Mouse (Mus musculus): ENCODE data around the gene Pglyrp1.
"Not testable (repeated sequence)": the region's sequence is repeated elsewhere in the genome, so short reads cannot be mapped to it uniquely, and the experiment has no call there.

Pglyrp1 gene

DNA sequence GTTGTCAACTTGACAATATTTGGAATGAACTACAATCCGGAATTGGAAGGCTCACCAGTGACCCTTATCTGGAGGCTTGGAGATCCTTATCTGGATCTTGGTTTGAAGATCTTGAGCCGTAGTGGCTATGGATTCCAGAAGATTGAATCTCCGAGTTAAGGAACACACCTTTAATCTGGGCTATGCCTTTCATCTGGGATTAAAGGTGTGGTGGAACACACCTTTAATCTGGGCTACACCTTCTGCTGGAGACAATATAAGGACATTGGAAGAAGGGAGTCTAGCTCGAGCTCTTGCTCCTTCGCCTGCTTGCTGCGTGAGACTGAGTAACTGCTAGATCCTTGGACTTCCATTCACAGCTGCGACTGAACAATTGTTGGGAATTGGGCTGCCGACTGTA, at the start of gene Pglyrp1:
Gene Pglyrp1 (plus strand): TSS at position 301 of the 400 bp plus-strand sequence.
- not testable (repeated sequence) for DNase-seq (ENCODE audit: low spot score)

DNA sequence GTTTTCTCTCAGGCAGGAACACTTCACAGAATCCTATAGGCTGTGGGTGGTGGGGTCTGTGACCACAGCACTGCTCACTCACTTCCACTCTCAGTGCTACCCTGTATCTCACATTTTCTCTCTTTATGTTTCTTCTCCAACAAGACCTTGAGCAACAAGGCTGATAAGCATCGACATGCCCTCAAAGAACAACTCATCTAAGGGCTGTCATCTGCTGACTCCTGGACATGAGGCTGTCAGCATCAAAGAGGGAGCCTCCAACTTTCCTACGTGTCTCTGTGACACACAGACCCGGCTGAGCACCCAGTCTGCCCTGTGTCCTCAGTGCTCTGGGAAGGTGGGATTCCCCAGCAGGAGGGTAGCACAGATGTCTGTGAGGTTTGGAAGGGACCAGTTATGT, 49.6 kb upstream of the Pglyrp1 start, which contains the start of gene Psg17:
Gene Psg17 (minus strand): TSS at position 101 of the 400 bp plus-strand sequence.
- no peak for DNase-seq (ENCODE audit: low spot score)

DNA sequence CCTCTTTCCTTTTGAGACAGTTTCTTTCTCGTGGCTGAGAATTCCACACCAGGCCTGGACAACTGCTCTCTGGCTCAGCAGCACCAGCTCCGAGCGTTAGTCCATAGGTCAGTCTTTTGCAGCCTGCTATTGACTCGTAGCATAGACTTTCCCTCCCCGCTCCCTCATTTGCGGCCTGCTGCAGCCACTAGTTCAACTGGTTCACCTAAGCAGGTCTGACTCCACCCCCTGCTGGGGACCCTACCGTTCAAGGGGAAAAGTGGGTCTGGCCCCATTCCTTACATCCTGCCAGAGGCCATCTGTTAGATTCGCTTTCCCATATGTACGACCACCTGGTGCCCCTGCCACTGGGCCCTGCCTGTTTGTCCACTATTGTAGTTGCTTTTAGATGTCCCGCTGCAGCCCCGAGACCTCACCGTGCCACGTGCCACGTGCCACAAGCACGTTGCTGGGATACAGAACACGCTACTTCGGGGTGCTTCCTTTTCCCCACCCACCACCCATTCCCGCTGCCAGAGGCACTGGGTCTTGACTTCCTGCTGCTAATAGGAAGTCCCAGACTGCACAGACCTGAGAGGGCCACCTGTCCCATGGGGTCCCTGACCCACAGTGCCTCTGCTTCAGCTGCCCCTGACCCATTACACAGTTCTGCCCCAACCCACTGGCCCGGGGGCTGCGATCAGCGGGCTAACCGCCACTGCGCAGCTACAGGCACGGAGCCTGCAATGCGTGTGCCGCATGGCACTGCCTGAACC, 43.2 kb upstream of the Pglyrp1 start:
- no peak for DNase-seq (ENCODE audit: low spot score)

DNA sequence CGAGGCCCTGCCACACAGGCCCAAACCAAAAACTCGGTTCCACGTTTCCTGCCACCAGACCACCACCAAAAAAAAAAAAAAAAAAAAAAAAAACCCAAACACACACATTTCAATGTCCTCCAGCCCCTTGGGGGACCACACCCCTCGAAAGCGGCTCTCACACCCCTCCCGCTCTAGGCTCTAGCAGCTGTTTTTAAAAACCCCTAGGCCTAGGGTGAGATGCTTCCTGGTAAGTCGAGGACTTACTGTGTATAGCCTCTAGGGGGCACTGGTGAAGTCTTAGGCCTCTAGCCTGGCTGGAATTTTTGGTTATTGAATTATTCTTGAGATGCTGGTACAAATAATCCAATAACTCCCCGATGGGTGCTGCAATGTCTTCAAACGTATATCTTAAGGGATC, 42.5 kb upstream of the Pglyrp1 start:
- DNase-seq (ENCODE audit: low spot score), result no peak

DNA sequence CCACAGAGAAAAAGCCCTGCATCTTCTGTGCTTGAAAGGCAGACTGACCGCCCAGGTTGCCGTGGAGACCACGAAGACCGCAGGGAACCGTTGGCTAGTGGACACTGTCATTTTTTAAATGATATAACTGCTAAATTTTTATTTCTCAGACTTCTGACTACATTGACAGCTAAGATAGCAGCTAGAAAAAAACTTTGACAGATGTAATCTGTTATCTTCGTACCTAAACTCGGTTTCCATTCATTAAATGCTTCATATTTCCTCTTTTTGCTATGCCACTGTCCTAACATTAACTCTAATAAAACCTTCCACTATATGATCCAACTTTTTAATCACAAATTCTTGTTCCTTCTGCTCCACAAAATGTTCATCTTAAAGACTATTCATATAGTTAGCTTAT, 41.6 kb upstream of the Pglyrp1 start:
- no peak for DNase-seq (ENCODE audit: low spot score)

DNA sequence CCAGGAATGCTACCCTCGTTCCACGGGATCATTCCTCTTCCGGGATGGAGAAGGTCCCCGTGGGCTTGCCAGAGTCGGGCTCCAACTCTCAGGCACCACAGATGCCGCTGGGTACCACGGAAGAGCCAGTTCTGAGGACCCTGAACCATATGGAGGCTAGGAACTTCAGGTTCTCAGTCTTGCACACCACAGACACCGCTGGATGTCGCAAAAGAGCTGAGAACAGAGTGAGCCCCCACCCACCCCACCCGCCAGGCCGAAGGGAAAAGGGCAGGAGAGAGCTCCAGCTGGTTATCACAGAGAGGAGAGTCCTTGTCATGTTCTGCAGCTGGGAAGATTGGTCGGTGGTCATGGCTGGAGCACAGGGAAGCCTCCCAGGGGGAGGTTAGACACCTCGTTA, 38.8 kb upstream of the Pglyrp1 start:
- no peak for DNase-seq (ENCODE audit: low spot score)

DNA sequence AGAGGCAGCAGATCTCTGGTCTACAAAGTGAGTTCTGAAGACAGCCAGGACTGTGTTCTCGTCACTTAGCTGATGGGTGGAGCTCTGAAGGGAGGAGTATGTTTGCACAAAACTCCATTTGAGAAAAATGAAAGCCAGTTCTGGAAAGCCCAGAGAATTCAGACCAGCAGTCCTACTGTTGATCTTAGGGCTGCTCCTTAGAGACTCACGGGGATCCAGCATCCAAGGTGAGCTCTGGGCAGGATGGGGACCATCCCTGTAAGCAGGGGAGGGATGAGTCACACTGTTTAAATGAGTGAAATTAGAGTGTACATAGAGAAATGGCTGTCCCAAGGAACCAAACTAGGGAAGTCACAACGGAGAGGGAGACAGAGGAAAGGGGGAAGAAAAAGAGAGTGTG, 31.3 kb upstream of the Pglyrp1 start, which contains the start of gene Mill2:
Gene Mill2 (plus strand): TSS at position 102 of the 400 bp plus-strand sequence.
- no peak for DNase-seq (ENCODE audit: low spot score)

DNA sequence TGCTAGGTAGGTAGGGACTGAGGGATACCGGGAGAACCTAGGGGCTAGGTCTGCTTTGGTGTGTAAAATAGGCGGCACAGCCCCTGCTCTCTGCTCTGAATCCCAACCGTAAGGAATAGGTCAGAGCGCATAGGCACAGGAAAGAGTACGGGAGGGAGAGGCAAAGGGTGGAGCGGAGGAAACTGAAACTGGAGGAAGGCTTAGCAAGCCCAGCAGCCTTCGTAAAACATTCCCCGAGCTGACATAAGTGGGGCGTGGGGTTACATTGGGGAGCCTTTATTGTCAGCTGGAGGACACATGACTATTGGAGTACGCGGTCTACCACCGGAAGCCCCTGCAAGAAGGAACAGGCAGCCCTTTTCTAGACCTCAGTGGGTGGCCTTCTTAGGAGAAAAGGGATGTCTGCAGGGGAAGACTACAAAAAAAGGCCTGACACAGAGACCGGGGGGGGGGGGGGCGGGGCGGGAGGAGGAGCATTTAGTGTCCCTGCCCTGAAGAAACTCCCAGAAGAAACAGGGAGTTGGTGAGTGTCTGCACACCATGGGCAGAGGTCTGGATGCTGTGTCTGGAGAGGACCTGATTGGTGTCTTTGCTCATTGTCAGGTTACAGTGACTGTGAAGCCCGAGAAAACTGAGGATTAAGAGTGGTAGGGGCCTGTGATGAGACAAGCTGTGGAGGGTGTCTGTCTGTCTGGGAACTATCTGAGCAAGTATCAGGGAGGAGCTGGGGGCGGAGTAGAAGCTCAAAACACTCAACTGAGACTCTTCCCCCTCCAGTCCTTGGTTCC, 30.6 kb upstream of the Pglyrp1 start:
- no peak for DNase-seq (ENCODE audit: low spot score)

DNA sequence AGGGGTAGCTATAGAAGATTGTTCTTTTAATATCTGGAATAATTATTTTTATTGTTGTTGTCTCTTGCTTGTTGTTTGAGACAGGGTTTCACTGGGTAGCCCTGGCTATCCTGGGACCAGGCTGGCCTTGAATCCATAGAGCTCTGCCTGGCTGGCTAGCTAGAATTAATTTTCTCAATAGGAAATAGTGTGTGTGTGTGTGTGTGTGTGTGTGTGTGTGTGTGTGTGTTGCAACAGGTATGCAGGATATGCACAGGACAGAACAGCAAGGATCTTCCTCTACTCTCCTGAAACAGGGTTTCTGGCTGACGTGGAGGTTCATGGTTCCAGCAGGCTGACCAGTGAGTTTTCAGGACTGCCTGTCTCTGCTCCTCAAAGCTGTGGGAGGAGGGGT, 30.0 kb upstream of the Pglyrp1 start:
- no peak for DNase-seq (ENCODE audit: low spot score)

DNA sequence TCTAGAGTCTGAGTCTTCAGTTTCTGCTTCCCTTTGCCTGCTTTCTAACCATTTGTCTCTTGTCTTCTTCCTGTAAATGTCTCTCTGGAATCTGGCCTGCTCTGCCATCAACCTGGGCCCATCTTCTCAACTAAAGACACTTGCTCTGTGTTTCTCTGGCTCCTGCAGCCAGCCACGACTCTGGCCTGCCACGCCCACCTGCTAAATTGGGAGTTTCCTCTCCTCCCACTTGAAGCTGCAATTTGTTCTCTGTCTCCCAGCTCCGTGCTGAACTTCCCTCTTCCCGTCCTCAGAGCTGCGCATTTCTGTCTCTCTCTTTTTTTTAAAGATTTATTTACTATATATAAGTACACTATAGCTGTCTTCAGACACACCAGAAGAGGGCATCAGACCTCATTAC, 26.3 kb upstream of the Pglyrp1 start:
- DNase-seq (ENCODE audit: low spot score), result no peak

DNA sequence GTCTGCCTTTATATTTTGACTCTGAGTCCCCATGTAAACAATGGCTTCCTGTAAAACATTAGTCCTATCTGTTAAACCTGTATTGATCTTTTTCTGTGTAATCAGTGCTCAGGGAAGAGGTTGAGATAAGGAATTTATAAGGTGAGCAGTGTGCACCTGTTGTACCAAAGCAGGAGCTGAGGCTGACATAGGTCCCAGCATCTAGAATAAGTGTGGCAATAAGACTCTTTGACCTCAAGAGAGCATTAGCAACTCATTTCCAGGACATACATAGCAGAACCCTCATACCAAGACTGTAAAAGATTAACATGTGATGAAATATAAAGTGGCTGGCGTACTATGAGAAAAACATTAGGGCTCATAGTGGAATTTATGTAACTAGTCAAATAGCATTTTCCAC, 22.7 kb upstream of the Pglyrp1 start:
- no peak for DNase-seq (ENCODE audit: low spot score)

DNA sequence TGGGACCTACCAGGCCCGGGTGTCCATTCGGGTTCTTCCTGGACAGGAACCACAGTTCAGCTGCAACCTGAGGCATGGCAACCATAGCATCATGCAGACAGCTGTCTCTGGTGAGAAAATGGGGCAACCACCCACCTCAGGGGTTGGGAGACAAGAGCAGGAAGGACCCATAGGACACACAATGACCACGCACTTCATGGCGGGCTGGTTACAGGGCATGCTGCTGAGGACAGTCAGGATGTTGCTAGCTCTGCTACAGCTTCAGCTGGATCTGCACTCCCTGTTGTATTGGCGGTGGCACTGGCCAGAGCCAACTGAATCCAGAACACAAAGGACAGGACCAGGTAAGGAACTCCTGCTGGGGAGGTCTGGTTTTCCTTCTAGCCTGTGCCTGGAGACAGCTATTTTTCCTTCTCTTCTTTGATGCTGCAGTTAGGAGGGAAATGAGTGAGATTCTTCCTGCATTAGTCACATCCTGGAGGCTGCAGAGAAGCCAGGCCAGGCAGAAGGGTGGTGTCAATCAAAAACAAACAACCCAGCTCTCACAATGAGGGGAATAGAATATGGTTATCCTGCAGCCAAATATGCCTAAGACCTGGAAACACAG, 12.7 kb upstream of the Pglyrp1 start:
- DNase-seq (ENCODE audit: low spot score), result no peak

DNA sequence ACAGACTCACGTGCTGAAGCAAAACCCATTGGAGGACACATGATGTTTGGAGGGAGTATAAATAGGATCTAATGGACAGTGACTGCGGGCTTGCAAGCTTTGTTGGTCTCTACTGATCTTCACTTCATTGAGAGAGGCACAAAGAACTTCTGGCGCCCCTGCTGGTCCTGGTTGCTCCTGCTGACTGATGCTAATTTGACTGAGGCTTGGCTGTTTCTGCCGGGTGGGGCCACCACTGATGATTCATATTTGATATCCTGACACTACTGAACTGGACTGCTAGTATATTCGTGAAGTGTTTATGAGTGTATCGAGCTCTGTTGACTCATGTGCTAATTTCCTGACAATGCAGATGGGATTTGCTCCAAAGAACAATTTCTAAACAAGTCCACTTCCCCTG, 8.3 kb upstream of the Pglyrp1 start:
- DNase-seq (ENCODE audit: low spot score), result no peak

DNA sequence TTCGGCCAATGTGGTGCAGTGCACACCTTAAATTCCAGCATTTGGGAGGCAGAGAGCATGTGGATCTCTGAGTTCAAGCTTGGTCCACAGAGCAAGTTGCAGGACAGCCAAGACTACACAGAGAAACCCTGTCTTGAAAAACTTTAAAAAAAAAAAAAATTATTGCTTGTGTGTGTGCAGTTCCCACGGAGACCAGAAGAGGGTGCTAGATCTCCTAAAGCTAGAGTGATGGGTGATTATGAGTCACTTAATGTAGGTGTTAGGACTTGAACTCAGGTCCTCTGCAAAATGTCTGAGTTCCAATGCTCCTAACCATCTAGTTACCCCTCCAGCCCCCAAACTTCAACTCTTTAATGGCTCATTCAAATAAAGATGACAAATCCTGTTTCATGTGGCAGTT, 2.6 kb upstream of the Pglyrp1 start:
- no peak for DNase-seq (ENCODE audit: low spot score)

DNA sequence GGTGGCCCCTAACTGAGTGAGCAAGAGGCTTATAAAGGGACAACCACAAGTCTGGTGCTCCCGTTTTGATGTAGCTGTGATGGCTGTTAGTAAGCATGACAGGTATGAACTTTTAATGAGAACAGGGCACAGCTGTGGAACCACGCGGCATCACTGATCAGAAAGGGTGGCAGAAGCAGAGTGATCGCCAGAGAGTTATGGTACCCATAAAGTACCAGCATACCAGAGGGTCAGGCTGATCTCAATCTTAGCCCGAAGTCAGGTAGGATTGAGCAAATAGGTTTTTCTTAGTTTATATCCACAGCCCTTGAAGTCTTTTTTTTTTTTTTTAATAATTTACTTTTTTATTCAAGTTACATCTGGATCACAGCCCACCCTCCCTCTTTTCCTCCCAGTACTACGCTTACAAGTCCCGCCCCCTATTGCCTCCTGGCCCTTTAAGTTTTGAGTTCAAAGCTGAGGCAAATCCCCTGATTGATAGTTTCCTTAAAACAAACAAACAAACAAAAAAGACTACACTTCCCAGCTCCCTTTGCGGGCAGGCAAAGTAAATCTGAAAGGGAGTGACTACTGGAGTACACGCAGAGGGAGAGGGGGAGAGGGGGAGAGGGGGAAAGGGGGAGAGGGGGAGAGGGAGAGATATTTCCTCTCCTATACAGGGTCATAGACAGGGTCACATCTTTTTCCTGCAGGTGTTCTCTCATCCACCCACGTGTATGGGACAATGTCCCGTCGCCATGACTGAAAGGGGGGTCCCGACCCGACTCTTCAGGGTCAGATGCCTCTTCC, 1.1 kb downstream of the Pglyrp1 start:
- DNase-seq (ENCODE audit: low spot score), result no peak

DNA sequence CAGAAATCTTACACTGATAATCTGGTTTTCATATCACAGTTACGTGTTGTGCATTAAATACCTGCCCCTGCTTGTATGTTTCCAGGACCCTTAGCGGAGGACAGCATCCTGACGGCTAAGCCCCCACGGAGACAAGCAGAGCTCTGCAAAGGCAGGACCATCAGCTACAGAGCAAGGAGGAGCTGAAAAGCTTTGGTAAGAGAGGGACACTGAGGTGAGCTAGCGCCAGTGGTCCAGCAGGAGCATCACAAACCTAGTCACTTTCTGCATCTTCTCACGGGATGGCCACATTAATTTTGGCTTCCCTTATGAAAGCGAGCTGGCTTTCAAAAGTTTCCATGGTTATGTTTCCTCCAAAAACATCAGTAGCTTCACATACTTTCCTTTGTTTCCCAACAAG, 1.7 kb downstream of the Pglyrp1 start:
- no peak for DNase-seq (ENCODE audit: low spot score)

DNA sequence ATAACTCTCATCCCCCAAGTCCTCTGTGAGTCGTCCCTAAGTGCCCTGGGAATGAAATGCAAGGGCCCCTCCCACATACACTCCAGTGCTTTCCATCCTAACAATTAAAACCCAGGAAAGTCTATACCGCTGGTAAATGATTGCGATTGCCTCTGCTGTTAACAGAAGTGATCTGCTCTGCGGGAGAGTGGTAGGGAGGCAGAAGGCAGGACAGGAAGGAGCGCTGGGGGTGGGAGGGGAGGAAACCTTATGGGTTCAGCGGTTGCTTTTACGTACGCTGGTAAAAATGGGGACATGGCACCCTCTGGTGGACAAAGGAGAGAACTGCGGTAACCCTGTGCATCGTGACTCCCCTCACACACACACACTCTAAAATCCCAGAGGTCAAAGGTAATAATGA, 2.1 kb downstream of the Pglyrp1 start:
- no peak for DNase-seq (ENCODE audit: low spot score)

DNA sequence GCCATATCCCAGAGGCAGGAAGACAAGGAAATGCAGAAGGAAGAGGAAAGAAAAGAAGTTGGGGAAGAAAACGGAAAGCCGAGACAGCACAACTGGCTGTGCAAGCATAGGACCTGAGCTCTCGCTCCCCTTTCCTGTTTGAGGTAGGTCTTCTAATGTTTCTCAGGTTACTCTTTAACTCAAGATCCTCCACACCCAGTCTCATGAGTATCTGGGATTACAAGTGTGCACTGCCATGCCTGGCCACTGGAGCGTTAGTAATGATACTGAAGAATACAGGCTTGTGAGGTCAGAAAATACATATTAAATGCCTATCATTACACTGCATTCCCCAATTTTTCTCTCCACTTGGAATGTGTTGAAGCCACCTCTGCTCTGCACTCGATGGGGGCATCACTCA, 4.2 kb downstream of the Pglyrp1 start:
- DNase-seq (ENCODE audit: low spot score), result no peak

DNA sequence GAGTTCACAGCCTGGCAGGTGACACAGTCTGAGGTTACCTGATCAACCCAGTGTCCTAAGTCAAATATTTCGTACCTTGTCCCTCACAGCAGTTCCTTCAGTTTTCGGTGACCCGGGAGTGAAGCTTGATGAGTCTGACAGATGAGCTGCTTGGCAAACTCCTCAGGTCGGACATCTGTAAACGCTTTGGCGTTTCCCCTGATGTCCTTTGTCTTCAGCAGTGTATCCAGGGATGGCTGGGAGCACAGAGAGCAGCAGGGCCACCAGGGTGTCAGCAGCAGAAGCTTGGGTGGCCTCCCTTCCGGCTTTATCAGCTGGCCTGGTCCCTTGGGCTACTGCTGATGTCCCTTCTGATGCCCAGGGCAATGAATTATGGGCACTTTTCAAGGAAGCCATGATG, 7.6 kb downstream of the Pglyrp1 start:
- DNase-seq (ENCODE audit: low spot score), result no peak

DNA sequence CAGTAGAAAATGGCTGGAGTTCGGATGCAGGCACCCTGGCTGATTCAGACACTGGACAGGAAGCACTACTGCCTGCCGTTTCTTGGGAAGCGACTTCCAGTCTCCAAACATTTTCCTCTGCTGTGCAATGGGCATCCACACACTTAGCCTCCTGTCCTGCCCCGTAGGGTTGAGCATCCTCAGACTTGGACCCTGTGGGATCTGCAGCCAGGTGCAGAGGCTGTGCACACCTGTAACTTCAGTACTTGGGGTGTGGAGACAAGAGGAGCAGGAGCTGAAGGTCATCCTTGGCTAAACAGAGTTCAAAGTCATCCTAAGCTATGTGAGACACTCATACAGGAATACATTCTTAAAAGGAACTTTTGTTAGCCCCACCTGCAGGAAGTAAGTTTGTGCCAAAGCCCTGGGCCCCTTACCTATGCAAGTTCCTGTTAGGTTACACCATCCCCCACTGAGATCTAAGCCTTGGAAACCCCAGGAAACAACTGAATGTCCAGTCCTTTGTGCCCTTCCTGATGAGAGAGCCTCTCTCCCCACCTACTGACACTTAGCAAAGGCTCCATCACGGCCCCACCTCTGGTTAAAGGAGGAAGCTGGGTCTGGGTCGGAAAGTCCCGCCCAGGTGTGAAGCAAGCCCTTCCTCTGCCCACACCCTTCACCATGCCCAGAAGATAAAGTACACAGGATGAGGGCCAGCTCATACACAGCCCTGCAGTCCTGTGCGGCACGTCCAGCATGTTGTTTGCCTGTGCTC, 13.0 kb downstream of the Pglyrp1 start:
- DNase-seq (ENCODE audit: low spot score), result no peak

DNA sequence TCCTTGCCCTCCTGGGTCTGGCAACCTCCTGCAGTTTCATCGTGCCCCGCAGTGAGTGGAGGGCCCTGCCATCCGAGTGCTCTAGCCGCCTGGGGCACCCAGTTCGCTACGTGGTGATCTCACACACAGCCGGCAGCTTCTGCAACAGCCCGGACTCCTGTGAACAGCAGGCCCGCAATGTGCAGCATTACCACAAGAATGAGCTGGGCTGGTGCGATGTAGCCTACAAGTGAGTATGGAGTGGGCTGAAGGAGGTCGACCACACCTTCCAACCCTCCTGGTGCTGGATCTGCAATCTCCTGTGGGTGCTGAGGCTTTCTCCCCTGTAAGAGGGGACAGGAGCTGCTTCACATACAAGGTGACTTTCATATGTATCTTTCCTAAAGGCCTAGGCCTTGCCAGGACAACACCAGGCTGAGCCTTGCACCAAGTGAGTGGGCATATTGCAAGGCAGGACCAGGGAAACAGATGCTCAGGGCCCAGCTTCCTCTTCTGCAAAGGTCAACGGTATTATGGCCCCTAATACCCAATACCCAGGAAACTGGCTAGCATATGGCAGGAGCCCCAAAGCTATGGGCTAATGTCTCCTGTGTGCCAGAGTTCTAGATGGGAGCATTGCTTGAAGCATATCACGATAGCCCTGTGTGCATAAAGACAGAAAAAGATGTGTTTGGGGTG, 13.8 kb downstream of the Pglyrp1 start:
- no peak for DNase-seq (ENCODE audit: low spot score)
